Mouse (Mus musculus): ENCODE measurements around the gene Mob3c. TPM values are rescaled to one million over a fixed set of nuclear protein-coding genes. Genes with fewer than 3 reads are reported as not detected.
A peak's percentile ranks its signal among the peaks of the same experiment; 100 is the strongest.

Mob3c gene
- polyA plus RNA-seq (2011; ENCODE audit: insufficient read depth, insufficient read length, low read depth, missing spikeins): 3.1 and 4.3 TPM in 2 replicates

DNA sequence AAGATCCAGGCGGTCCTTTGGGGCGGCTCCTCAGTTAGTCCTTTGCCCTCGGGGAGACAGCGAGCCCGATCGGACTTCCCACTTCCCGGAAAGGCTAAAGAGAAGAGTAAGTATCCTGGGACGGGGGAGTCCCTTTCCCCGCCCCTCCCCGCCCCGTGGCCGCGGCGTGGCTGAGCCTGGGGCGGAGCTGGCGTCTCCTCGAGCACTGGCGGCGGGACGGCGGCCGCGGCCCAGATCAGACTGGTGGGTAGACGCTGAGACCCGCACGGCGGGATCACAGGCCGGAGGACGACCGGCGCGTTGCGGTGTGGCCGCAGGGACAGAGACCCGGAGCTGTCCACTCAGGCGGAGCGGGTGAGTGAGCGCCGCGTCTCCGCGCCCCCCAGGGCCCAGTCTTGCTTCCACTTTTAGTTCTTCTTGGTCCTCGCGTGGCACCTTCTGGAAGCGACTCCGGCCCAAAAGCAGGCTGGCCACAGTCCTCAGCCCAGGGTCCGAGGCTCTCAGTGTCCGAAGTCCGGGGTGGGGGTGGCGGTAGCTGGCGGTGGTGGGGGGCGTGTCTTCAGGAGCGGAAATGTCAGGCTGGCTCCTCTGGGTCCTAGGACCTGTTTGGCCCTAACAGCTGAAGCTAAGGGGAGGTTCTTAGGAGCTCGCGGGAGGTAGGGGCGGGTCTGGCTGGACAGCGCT is at the start of gene Mob3c:
Gene Mob3c, plus strand, starts transcription at position 205 of the 684 bp plus-strand sequence.
- TF ChIP-seq EP300 (IDR thresholded peaks at IDR 0.05; ENCODE audit: insufficient read depth, low read depth, low read length): 0 out of 2 replicates have a peak, but pooled peaks have one; percentile 25
- no peak for TF ChIP-seq CTCF (IDR thresholded peaks at IDR 0.05; ENCODE audit: low read depth, low read length)
- no peak for TF ChIP-seq POLR2A (IDR thresholded peaks at IDR 0.05; ENCODE audit: insufficient read depth, low read length)
- Histone ChIP-seq H3K4me3 (ENCODE audit: low read depth, low read length) (peak within 1 kb of the TSS; percentile 78), H3K9ac (ENCODE audit: low read depth, poor library complexity, severe bottlenecking) (peak within 1 kb of the TSS; percentile 78), H3K9me3 (replicated peaks; ENCODE audit: control insufficient read depth, insufficient read depth, low read length, poor library complexity, severe bottlenecking) (no peaks in the 10 kb centered on the region), H3K27ac (ENCODE audit: insufficient read depth, low read length) (no peak within 1 kb of the TSS), H3K27me3 (ENCODE audit: control insufficient read depth, insufficient read depth, low read length, poor library complexity, severe bottlenecking) (no peaks in the 10 kb centered on the region), H3K36me3 (ENCODE audit: control insufficient read depth, insufficient read depth, low read length, poor library complexity, severe bottlenecking) (no peaks in the 10 kb centered on the region), H3K4me1 (ENCODE audit: control insufficient read depth, insufficient read depth, low read length) (peaks cover 4% of the 10 kb centered on the region)

DNA sequence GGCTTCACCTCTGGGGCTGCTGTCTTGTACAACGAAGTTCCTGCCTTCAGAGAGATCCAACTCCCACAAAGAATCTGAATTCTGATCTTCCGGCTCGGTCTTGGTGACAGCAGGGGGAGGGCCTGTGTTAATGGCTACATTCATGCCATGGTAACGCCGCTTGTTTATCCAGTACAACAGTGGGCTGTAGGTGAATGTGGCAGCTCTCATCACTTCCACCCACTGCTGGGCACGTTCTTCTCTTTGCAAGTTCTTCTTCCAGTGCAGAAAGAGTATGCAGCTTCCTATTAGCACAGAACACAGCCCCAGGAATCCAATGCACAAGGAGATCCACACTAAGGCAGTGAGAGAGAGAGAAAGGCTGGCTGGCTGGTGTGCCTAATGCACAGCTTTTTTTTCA is 47.6 kb upstream of the Mob3c start:
- Histone ChIP-seq H3K9me3 (replicated peaks; ENCODE audit: control insufficient read depth, insufficient read depth, low read length, poor library complexity, severe bottlenecking) (no peaks in the 10 kb centered on the region), H3K4me3 (ENCODE audit: low read depth, low read length) (no peak overlapping the region), H3K27ac (ENCODE audit: insufficient read depth, low read length) (no peak overlapping the region), H3K9ac (ENCODE audit: low read depth, poor library complexity, severe bottlenecking) (no peak overlapping the region), H3K36me3 (ENCODE audit: control insufficient read depth, insufficient read depth, low read length, poor library complexity, severe bottlenecking) (no peaks in the 10 kb centered on the region), H3K27me3 (ENCODE audit: control insufficient read depth, insufficient read depth, low read length, poor library complexity, severe bottlenecking) (no peaks in the 10 kb centered on the region), H3K4me1 (ENCODE audit: control insufficient read depth, insufficient read depth, low read length) (peaks cover 2% of the 10 kb centered on the region)
- TF ChIP-seq CTCF (IDR thresholded peaks at IDR 0.05; ENCODE audit: low read depth, low read length) (no peak), EP300 (IDR thresholded peaks at IDR 0.05; ENCODE audit: insufficient read depth, low read depth, low read length) (no peak), POLR2A (IDR thresholded peaks at IDR 0.05; ENCODE audit: insufficient read depth, low read length) (no peak)

DNA sequence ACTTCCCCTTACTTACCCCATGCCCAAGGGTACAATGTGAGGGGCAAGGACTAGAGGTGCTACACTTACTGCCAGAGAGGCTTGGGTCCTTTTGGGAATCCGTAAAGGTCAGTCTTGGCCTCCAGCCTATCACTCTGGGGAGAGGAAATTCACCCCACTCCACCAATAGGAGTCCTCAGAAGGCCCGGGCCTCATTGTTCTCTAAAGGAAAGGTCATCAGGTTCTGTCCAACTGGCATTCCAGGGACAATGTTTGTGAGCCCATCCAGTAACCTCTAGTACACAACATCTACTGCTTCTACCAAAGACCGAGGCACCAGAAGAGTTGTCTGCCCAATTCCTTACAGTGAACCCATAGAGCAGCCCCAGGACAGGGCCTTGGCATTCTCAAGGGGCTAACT is 47.0 kb upstream of the Mob3c start, which contains the start of gene Tex38:
Gene Tex38, minus strand, starts transcription at position 101 of the 400 bp plus-strand sequence.
- Histone ChIP-seq H3K9me3 (replicated peaks; ENCODE audit: control insufficient read depth, insufficient read depth, low read length, poor library complexity, severe bottlenecking) (no peaks in the 10 kb centered on the region), H3K4me1 (ENCODE audit: control insufficient read depth, insufficient read depth, low read length) (peaks cover 2% of the 10 kb centered on the region), H3K27ac (ENCODE audit: insufficient read depth, low read length) (no peak within 1 kb of the TSS), H3K9ac (ENCODE audit: low read depth, poor library complexity, severe bottlenecking) (no peak within 1 kb of the TSS), H3K27me3 (ENCODE audit: control insufficient read depth, insufficient read depth, low read length, poor library complexity, severe bottlenecking) (no peaks in the 10 kb centered on the region), H3K4me3 (ENCODE audit: low read depth, low read length) (no peak within 1 kb of the TSS), H3K36me3 (ENCODE audit: control insufficient read depth, insufficient read depth, low read length, poor library complexity, severe bottlenecking) (no peaks in the 10 kb centered on the region)
- no peak for TF ChIP-seq EP300 (IDR thresholded peaks at IDR 0.05; ENCODE audit: insufficient read depth, low read depth, low read length)
- TF ChIP-seq CTCF (IDR thresholded peaks at IDR 0.05; ENCODE audit: low read depth, low read length): no peak
- no peak for TF ChIP-seq POLR2A (IDR thresholded peaks at IDR 0.05; ENCODE audit: insufficient read depth, low read length)

DNA sequence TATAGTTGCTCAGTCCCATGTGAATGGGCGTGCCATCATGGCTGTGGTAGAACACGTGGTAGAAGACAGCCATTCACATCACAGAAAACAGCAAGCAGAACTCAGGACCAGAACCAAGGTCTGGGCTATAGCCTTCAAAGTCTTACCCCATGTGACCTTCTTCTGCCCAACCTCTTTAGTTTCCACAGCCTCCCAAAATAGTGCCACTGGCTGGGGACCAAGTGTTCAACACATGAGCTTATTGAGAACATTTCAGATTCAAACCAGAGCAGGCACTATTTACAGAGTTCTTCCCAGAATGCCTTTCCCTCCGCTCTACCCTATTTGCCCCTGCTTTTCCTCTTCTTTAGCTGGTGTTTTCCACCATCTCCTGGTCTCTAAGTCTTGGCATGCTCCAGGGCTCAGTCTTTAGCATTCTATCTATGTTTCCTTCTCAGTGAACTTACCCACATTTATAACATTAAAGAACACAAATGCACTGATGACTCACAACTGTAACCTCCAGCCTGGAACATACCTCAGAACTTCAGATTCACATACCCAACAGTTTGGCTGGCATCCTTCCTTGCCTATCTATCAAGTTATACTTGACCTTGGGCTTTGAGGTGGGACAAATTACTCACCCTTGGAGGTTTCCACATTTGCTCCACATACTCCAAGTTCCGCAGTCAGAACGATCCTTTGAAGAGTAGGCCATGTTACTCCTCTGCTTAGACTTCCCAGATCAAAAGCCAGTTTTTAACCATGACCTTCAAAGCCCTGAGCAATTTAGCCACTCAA is 45.7 kb upstream of the Mob3c start:
- H3K27me3 ChIP-seq (ENCODE audit: control insufficient read depth, insufficient read depth, low read length, poor library complexity, severe bottlenecking): no peaks in the 10 kb centered on the region
- H3K4me1 ChIP-seq (ENCODE audit: control insufficient read depth, insufficient read depth, low read length): peaks cover 2% of the 10 kb centered on the region
- H3K4me3 ChIP-seq (ENCODE audit: low read depth, low read length): no peak overlapping the region
- TF ChIP-seq CTCF (IDR thresholded peaks at IDR 0.05; ENCODE audit: low read depth, low read length) (no peak), POLR2A (IDR thresholded peaks at IDR 0.05; ENCODE audit: insufficient read depth, low read length) (no peak), EP300 (IDR thresholded peaks at IDR 0.05; ENCODE audit: insufficient read depth, low read depth, low read length) (no peak)
- H3K9ac ChIP-seq (ENCODE audit: low read depth, poor library complexity, severe bottlenecking): no peak overlapping the region
- H3K36me3 ChIP-seq (ENCODE audit: control insufficient read depth, insufficient read depth, low read length, poor library complexity, severe bottlenecking): no peaks in the 10 kb centered on the region
- H3K27ac ChIP-seq (ENCODE audit: insufficient read depth, low read length): no peak overlapping the region
- H3K9me3 ChIP-seq (replicated peaks; ENCODE audit: control insufficient read depth, insufficient read depth, low read length, poor library complexity, severe bottlenecking): no peaks in the 10 kb centered on the region

DNA sequence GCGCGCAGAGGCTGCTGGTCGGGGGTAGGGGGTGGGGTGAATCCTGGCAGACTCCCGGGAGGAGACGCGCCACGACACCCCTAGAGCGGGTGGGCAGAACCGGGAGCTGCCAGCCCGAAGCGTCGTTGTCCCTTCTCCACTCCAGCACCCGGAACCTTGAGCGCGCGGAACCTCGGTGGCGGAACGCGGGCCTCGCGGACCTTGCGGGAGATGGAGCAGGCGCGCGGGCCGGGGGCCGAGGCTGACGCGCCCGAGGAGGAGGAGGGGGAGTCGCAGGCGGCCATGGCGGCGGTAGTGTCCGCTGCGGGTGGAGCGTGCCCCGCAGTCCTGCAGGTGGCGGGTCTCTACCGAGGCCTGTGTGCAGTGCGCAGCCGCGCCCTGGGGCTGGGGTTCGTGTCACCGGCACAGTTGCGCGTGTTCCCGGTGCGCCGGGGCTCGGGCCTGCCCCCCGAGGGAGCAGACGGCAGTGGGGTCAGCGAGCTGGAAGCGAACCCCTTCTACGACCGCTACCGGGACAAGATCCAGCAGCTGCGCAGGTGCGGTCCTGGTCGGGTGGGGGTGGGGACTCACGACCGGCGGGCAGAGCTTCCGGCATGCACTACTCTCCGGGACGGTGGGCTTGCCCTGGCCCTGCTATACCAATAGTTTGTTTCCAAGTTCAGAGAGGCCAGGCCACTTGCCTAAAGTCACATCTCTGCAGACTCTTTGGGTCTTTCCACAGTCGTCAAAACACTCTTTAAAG is 43.0 kb upstream of the Mob3c start, which contains the start of gene Atpaf1:
Gene Atpaf1, plus strand, starts transcription at position 44 of the 742 bp plus-strand sequence.
- TF ChIP-seq EP300 (IDR thresholded peaks at IDR 0.05; ENCODE audit: insufficient read depth, low read depth, low read length): 0 out of 2 replicates have a peak, but pooled peaks have one; percentile 20
- TF ChIP-seq POLR2A (IDR thresholded peaks at IDR 0.05; ENCODE audit: insufficient read depth, low read length): no peak
- Histone ChIP-seq H3K4me3 (ENCODE audit: low read depth, low read length) (peak within 1 kb of the TSS; percentile 70), H3K36me3 (ENCODE audit: control insufficient read depth, insufficient read depth, low read length, poor library complexity, severe bottlenecking) (peaks cover 17% of the 10 kb centered on the region), H3K4me1 (ENCODE audit: control insufficient read depth, insufficient read depth, low read length) (peaks cover 2% of the 10 kb centered on the region), H3K27ac (ENCODE audit: insufficient read depth, low read length) (peak within 1 kb of the TSS; percentile 81), H3K9me3 (replicated peaks; ENCODE audit: control insufficient read depth, insufficient read depth, low read length, poor library complexity, severe bottlenecking) (no peaks in the 10 kb centered on the region), H3K9ac (ENCODE audit: low read depth, poor library complexity, severe bottlenecking) (peak within 1 kb of the TSS; percentile 57), H3K27me3 (ENCODE audit: control insufficient read depth, insufficient read depth, low read length, poor library complexity, severe bottlenecking) (no peaks in the 10 kb centered on the region)
